Mouse (Mus musculus): ENCODE measurements around the gene Zfp263. TPM values are rescaled to one million over a fixed set of nuclear protein-coding genes. Genes with fewer than 3 reads are reported as not detected.

The Zfp263 gene
- total and polyA plus RNA-seq, 3 experiments, result 20.7 to 50.7 (median 43.3) TPM

DNA sequence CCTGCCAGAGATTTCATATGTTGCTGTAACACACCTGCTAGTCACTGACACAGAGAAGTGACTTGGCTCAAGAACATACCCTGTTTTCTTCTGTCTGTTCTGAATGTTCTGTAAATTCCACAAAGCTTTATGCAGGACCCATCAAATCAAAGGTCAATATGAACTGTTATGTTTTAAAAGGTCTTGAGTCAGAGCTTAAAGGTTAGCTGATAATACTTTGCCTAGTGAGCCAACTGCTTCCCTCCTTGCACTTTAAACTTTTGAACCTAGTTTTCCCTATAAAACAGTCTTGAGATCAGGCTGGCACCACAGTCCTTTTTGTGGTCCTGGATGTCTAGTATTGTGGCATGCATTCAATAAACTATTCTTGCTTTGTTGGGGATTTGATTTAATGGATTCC lies 44.5 kb downstream of the Zfp263 start:
- no peak for DNase-seq (ENCODE audit: low spot score)
- Histone ChIP-seq H3K4me1 (ENCODE audit: insufficient read depth, low read depth, low read length) (no peaks in the 10 kb centered on the region), H3K27me3 (ENCODE audit: insufficient read depth, low read length) (no peaks in the 10 kb centered on the region), H3K36me3 (replicated peaks) (no peaks in the 10 kb centered on the region), H3K9me3 (replicated peaks) (peaks cover 5% of the 10 kb centered on the region; the same call in 1 of the 2 replicates), H3K4me3 (ENCODE audit: low read depth, low read length) (no peak overlapping the region)
- ATAC-seq (ENCODE audit: extremely low read depth, insufficient number of reproducible peaks, low FRiP score, poor library complexity, severe bottlenecking), result no peak
- no peak for TF ChIP-seq TAL1 (conservative IDR thresholded peaks at IDR 0.05; ENCODE audit: low read depth, low read length)
- TF ChIP-seq CTCF (IDR thresholded peaks at IDR 0.05; ENCODE audit: low read depth, low read length), result no peak

Other genes with a start within 250 kb of the Zfp263 start
- gene Olfr161, start 153.1 kb upstream of the Zfp263 start, total RNA-seq (2014; fragmentation: Nextera tagmentation), result not detected in 2 replicates
- gene Olfr161, start 153.1 kb upstream of the Zfp263 start, total RNA-seq (2017), result 0.12 and 0.16 TPM in 2 replicates
- gene Olfr161, start 153.1 kb upstream of the Zfp263 start, polyA plus RNA-seq (2012), result not detected in 2 replicates
- gene Mefv, start 26.0 kb upstream of the Zfp263 start, total RNA-seq (2014; fragmentation: Nextera tagmentation), result not detected in 2 replicates
- gene Mefv, start 26.0 kb upstream of the Zfp263 start, total RNA-seq (2017), result 0.11 and 0.12 TPM in 2 replicates
- gene Mefv, start 26.0 kb upstream of the Zfp263 start, polyA plus RNA-seq (2012), result not detected in 2 replicates
- gene Olfr15, start 86.8 kb downstream of the Zfp263 start, total RNA-seq (2014; fragmentation: Nextera tagmentation), result not detected in 2 replicates
- gene Olfr15, start 86.8 kb downstream of the Zfp263 start, total RNA-seq (2017), result 0.06 and 0.11 TPM in 2 replicates
- not detected in 2 replicates for gene Olfr15, start 86.8 kb downstream of the Zfp263 start, polyA plus RNA-seq (2012)
- gene Zfp174, start 103.2 kb downstream of the Zfp263 start, total RNA-seq (2014; fragmentation: Nextera tagmentation), result 2.8 and 3.9 TPM in 2 replicates
- gene Zfp174, start 103.2 kb downstream of the Zfp263 start, total RNA-seq (2017), result 1.3 and 1.8 TPM in 2 replicates
- 0.16 and 0.19 TPM in 2 replicates for gene Zfp174, start 103.2 kb downstream of the Zfp263 start, polyA plus RNA-seq (2012)
- 57.5 and 71.6 TPM in 2 replicates for gene Naa60, start 128.3 kb downstream of the Zfp263 start, total RNA-seq (2014; fragmentation: Nextera tagmentation)
- gene Naa60, start 128.3 kb downstream of the Zfp263 start, total RNA-seq (2017), result 25.6 and 25.7 TPM in 2 replicates
- gene Naa60, start 128.3 kb downstream of the Zfp263 start, polyA plus RNA-seq (2012), result 26.0 and 28.7 TPM in 2 replicates
- gene Zfp597, start 140.5 kb downstream of the Zfp263 start, total RNA-seq (2014; fragmentation: Nextera tagmentation), result 23.3 and 23.6 TPM in 2 replicates
- 24.2 and 26.7 TPM in 2 replicates for gene Zfp597, start 140.5 kb downstream of the Zfp263 start, total RNA-seq (2017)
- 2.7 and 3.0 TPM in 2 replicates for gene Zfp597, start 140.5 kb downstream of the Zfp263 start, polyA plus RNA-seq (2012)
- gene Gm20695, start 140.6 kb downstream of the Zfp263 start, total RNA-seq (2014; fragmentation: Nextera tagmentation), result not detected in 2 replicates
- 0.33 TPM in 1 of 2 replicates, not detected in the other for gene Gm20695, start 140.6 kb downstream of the Zfp263 start, total RNA-seq (2017)
- not detected in 2 replicates for gene Gm20695, start 140.6 kb downstream of the Zfp263 start, polyA plus RNA-seq (2012)
- gene 1700037C18Rik, start 164.6 kb downstream of the Zfp263 start, total RNA-seq (2014; fragmentation: Nextera tagmentation), result 1.7 and 6.2 TPM in 2 replicates
- gene 1700037C18Rik, start 164.6 kb downstream of the Zfp263 start, total RNA-seq (2017), result 2.2 and 2.5 TPM in 2 replicates
- gene 1700037C18Rik, start 164.6 kb downstream of the Zfp263 start, polyA plus RNA-seq (2012), result 8.2 and 11.1 TPM in 2 replicates
- 12.0 and 24.2 TPM in 2 replicates for gene Cluap1, start 164.7 kb downstream of the Zfp263 start, total RNA-seq (2014; fragmentation: Nextera tagmentation)
- gene Cluap1, start 164.7 kb downstream of the Zfp263 start, total RNA-seq (2017), result 26.4 and 26.9 TPM in 2 replicates
- 23.6 and 30.4 TPM in 2 replicates for gene Cluap1, start 164.7 kb downstream of the Zfp263 start, polyA plus RNA-seq (2012)
- gene Nlrc3, start 232.5 kb downstream of the Zfp263 start, total RNA-seq (2014; fragmentation: Nextera tagmentation), result not detected in 2 replicates
- 0.16 and 0.23 TPM in 2 replicates for gene Nlrc3, start 232.5 kb downstream of the Zfp263 start, total RNA-seq (2017)
- not detected in 2 replicates for gene Nlrc3, start 232.5 kb downstream of the Zfp263 start, polyA plus RNA-seq (2012)

Measured in G1E (cell line).